Mouse (Mus musculus) neural tube, embryonic 14.5 days (tissue): ENCODE results near the gene Zfp217. TPM values are rescaled to one million over a fixed set of nuclear protein-coding genes. Genes with fewer than 3 reads are reported as not detected.
A peak's percentile ranks its signal among the peaks of the same experiment; 100 is the strongest.

Experiments
- ATAC-seq: fragments of 200-750 bp; cut with Nextera tagmentation; 2 replicates; pipeline ENCODE4 v1.8.0; 2017; ENCODE audit warnings: low read depth, mild to moderate bottlenecking, moderate TSS enrichment, moderate library complexity
- H3K27ac ChIP-seq: fragments of 300-500 bp; sonication (generic); 2 replicates; pipeline ENCODE4 v1.5.1; 2014; ENCODE audit warnings: low read depth, mild to moderate bottlenecking, control low read depth, low read length, moderate library complexity, mixed read lengths
- H3K27me3 ChIP-seq: fragments of 300-500 bp; sonication (generic); 2 replicates; pipeline ENCODE4 v1.6.1; 2014; ENCODE audit warnings: low read length; ENCODE audit not compliant: control insufficient read depth, insufficient read depth
- H3K36me3 ChIP-seq: fragments of 300-500 bp; sonication (generic); 2 replicates; pipeline ENCODE4 v1.6.1; 2014; ENCODE audit warnings: low read length, mixed read lengths; ENCODE audit not compliant: control insufficient read depth, insufficient read depth
- H3K4me1 ChIP-seq: fragments of 300-500 bp; sonication (generic); 2 replicates; pipeline ENCODE4 v1.6.1; 2014; ENCODE audit warnings: low read length; ENCODE audit not compliant: control insufficient read depth, insufficient read depth
- H3K4me2 ChIP-seq: fragments of 300-500 bp; sonication (generic); 2 replicates; pipeline ENCODE4 v1.6.1; 2014; ENCODE audit warnings: mild to moderate bottlenecking, low read depth, low read length, control low read depth
- H3K4me3 ChIP-seq: fragments of 300-500 bp; sonication (generic); 2 replicates; pipeline ENCODE4 v1.5.1; 2014; ENCODE audit warnings: low read depth, low read length, control low read depth, mixed read lengths
- H3K9ac ChIP-seq: fragments of 300-500 bp; sonication (generic); replicated peaks from 2 replicates; pipeline ENCODE4 v1.6.1; 2014; ENCODE audit warnings: low read depth, mild to moderate bottlenecking, control low read depth, low read length, mixed read lengths
- H3K9me3 ChIP-seq: fragments of 300-500 bp; sonication (generic); 2 replicates; pipeline ENCODE4 v1.6.1; 2016; ENCODE audit warnings: low read length; ENCODE audit not compliant: control insufficient read depth
- WGBS: fragments of 180-500 bp; shearing (Covaris S2); extraction: QIAGEN DNeasy Blood & Tissue Kit; methylation state at CpG from one replicate; pipeline ENCODE4 v1.1.7; 2014; 5-methylcytosine and 5-hydroxymethylcytosine counted together
- polyA plus RNA-seq: library from polyadenylated mRNA; unstranded; fragments of >200 nt; fragmentation: Nextera tagmentation; extraction: Ambion mirVana; gene quantifications from 2 replicates; pipeline ENCODE4 v1.2.1, GENCODE M21; 2014

Gene Zfp217
- polyA plus RNA-seq, 1 experiment from 2014 or later = 1.1 TPM

DNA sequence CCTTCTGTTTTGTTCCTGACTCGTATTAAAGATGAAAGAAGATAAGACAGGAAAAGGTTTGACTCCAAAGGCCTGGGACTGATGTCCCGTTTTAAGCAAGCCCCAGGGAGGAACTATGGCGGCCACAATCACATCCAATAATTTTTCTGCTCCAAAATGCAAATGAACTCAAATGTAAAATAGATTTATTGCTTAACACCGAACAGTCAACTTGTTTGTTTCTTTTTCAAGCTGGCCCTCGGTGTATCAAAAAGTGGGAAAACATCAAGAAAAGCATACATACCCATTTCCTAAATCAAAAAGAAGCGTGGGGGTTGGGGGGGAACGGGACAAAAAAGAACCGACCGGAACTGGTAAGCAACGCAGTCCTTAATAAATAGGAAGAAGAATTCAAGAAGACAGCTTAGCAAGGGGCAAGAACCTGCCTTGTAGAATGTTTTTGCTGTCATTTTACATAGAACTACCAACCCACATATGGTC is 15.9 kb downstream of the Zfp217 start:
- 5% methylated on average over 10 of the region's 10 CpGs for WGBS
- H3K4me1 ChIP-seq = peaks cover 19% of the 10 kb centered on the region
- H3K27ac ChIP-seq = no peak overlapping the region

DNA sequence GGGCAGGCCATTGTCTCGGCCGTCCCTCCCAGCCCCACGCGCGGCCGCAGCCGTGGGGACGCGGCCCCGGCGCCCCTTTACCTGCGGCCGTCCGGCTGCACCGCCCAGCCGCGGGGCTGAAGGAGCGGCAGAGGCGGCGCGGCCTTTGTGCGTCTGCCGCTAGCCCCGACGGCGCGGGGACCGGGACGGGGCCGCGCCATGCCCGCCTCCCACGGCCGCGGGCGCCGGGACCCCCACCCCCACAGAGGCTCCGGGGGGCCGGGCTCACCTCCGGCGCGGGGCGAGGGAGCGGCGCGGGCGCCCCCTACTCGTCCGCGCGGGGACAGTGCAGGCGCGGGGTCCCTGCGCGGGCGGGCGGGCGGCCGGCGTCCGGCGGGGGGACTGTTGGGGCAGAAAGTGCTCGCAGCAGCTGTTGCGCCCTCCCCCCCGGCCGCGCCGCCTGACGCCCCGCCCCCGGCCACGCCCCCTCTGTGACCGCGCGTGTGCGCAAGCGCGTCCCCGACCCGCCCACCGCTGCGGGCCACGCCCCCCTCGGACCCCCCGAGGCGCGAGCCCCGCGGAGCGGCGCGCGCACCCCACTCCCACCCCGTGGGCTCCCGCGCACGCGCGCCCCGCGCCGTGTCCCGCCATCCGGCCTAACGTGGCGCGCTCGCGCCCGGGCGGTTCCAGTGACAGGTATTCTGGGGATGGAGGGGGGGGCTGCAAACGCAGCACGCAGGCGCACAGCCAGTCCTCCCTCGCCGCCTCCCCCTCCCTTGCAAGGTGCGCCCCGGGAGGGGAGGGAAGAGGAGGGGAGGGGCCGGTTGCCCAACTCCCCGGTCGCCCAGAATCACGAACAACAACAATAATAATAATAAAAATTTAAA is 16.9 kb downstream of the Zfp217 start:
- Histone ChIP-seq H3K9ac (peak overlapping the region; percentile 76), H3K27me3 (no peaks in the 10 kb centered on the region), H3K4me3 (peak overlapping the region; percentile 75), H3K4me1 (peaks cover 19% of the 10 kb centered on the region), H3K36me3 (no peaks in the 10 kb centered on the region), H3K9me3 (no peaks in the 10 kb centered on the region), H3K27ac (peak overlapping the region; percentile 69), H3K4me2 (peak overlapping the region; percentile 68)
- WGBS = under 1% methylated on average over 43 of the region's 122 CpGs
- peak; percentile 84 for ATAC-seq

More for the DNA sequence above, 15.9 kb downstream of the Zfp217 start:
- H3K27me3 ChIP-seq = no peaks in the 10 kb centered on the region
- H3K4me2 ChIP-seq = peak overlapping the region; percentile 68
- peak overlapping the region; percentile 75 for H3K4me3 ChIP-seq
- no peaks in the 10 kb centered on the region for H3K36me3 ChIP-seq
- no peak for ATAC-seq
- H3K9me3 ChIP-seq = no peaks in the 10 kb centered on the region
- H3K9ac ChIP-seq = no peak overlapping the region

DNA sequence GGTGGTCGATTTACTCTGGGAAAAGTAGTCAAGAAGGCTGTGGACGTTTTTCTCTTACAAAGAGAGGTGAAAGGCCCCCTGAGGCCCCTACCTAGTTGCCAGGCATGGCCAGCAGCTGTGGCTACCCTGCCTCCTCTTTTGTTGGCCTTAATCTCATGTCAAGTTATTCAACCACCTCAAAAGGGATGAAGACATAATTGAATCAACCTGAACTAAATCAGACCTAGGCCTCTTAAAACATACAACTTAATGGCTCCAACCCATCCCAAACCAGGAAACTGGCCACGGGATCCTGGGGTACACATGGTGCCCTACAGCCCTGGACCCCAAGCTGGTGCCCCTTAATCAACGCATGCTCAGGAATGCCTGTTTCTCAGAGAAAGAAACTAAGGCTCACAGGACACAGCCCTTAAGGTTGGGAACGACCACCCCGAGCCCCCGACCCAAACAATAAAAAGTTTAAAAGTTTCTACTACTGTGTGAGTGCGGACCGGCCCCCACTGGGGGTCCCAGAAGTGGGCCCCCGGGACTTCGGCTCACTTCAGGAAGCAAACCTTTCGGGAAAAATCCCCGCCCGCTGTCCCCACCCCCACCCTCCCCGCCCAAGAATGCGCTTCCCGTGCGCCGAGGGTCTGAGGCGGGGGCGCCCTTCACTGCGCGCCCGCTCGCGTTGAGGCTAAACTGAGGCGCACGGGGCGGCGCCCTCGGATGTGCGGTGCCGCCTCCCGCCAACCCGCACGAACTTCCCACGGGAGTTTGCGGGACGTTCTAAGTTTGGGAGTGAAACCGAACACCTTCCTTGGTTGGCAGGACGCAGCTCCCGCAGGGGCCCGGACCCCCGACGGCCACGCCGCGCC is 17.8 kb downstream of the Zfp217 start:
- Histone ChIP-seq H3K36me3 (no peaks in the 10 kb centered on the region), H3K9me3 (no peaks in the 10 kb centered on the region), H3K27me3 (no peaks in the 10 kb centered on the region), H3K9ac (peak overlapping the region; percentile 76), H3K4me2 (peak overlapping the region; percentile 68), H3K4me1 (peaks cover 23% of the 10 kb centered on the region), H3K4me3 (peak overlapping the region; percentile 75), H3K27ac (peak overlapping the region; percentile 69)
- under 1% methylated on average over 38 of the region's 48 CpGs for WGBS
- ATAC-seq = peak; percentile 39

DNA sequence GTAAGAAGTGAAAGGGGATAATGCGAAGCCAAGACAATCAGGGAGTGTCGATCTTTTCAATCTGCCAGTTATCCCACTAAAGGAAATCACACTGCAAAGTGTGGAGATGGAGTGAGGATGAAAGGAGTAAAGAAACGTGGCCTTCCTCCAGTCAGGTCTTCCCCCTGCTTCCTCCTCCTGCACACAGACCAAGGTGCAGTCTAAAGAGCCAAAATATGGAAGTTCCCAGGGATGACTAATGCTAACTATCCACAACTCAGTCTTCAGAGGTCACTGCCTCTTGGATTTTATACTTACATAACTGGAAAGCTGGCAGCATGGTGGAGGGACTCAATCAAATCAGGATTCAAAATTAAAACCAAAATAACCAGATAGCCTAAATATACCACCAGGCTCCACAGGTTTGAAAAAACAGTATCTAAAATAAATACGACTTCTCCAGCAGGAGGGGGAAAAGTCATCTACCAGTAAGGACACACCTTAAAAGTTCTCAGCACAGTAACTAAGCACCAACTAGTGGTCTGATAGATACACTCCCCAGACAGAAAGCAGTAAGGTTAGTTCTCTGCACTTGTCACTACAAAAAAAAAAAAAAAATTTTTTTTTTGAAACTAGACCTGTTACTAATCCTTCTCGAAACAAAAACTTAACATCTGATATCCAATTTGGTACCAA is 18.5 kb downstream of the Zfp217 start:
- H3K4me2 ChIP-seq = peak overlapping the region; percentile 68
- H3K27ac ChIP-seq = no peak overlapping the region
- 28% methylated on average over 5 of the region's 5 CpGs for WGBS
- H3K36me3 ChIP-seq = no peaks in the 10 kb centered on the region
- H3K4me1 ChIP-seq = peaks cover 25% of the 10 kb centered on the region
- no peak for ATAC-seq
- H3K27me3 ChIP-seq = no peaks in the 10 kb centered on the region
- H3K4me3 ChIP-seq = peak overlapping the region; percentile 75; the same call in 1 of the 2 replicates
- H3K9ac ChIP-seq = no peak overlapping the region
- H3K9me3 ChIP-seq = no peaks in the 10 kb centered on the region

DNA sequence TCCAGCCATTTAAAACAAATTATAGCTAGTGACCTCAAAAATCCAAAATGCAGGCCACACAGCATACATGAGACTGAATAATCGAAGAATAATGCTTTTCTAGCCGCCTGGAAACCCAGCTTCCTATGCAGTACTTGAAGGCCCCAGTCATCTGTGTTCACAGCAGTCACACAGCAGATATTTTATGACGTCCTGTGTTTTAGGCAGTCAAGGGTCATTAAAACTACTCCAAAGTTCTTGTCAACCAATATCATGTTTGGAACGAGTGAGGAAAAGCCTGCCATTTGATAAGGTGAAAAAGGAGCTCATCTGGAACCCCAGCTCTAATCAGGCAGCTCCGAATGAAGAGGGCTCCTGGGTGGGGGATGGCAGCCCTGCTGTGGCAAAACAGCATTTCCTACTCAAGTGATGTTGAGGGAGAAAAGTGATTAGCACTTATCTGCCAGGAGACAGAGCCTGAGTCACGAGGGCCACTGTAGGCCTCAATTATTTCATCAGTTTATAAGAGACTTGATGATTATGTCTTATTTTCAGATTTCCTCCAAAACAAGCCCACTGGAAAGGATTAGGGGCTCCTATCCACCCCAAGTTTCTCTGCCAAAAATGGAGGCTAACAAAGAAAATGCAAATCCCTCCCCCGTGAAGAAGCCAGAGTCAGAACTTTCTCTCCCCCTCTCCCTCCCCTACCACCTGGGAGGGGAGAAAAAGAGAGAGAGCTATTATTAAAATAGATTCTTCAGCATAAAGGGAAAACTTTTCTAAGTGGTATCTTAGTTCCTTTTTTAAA is 19.2 kb downstream of the Zfp217 start:
- Histone ChIP-seq H3K4me1 (peaks cover 21% of the 10 kb centered on the region), H3K4me3 (no peak overlapping the region), H3K9me3 (no peaks in the 10 kb centered on the region), H3K36me3 (no peaks in the 10 kb centered on the region), H3K9ac (no peak overlapping the region), H3K27me3 (no peaks in the 10 kb centered on the region), H3K4me2 (peak overlapping the region; percentile 68; the same call in 1 of the 2 replicates), H3K27ac (no peak overlapping the region)
- WGBS = 27% methylated on average over 7 of the region's 7 CpGs
- ATAC-seq = no peak

DNA sequence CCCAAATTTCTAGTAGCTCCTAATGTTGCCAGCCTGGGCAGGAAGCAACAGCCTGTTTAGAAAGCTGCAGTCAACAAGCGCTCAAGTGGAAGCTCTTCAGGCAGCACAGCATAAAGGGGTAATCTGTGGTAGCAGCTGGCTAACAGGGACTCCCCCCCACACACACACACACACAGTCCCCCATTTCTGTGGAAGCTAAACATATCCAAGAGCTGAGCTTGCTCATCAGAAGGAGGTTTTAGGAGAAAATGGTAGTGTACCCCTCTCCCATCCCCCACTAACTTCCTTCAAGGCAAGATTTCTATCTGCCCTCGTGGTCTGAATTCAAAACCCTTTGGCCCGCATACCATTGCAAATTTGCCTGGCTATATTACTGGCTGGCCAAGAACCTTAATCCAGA is 20.4 kb downstream of the Zfp217 start:
- no peak overlapping the region for H3K27ac ChIP-seq
- H3K27me3 ChIP-seq = no peaks in the 10 kb centered on the region
- H3K9ac ChIP-seq = no peak overlapping the region
- H3K36me3 ChIP-seq = no peaks in the 10 kb centered on the region
- no peak overlapping the region for H3K4me2 ChIP-seq
- no peaks in the 10 kb centered on the region for H3K9me3 ChIP-seq
- 57% methylated on average over 3 of the region's 3 CpGs for WGBS
- ATAC-seq = no peak
- H3K4me3 ChIP-seq = no peak overlapping the region
- H3K4me1 ChIP-seq = peaks cover 17% of the 10 kb centered on the region

DNA sequence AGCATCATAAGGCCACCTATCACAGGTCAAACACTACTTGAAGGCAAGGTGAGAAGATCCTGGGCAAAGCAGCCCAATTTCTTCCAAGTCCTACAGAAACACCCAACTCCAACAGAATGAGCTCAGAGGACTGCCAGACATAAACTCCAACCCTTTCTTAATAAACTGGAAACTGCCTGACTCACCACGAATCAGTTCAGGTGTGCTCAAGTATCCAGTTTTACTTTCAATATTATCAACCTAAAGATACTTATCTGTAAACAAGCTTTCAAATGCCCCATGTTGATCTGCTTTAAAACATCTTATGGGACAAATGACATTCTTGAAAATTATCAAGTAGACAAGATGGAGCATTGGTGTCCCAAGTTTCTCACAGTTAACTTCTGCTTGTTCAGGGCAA is 21.6 kb downstream of the Zfp217 start:
- ATAC-seq = no peak
- H3K4me2 ChIP-seq = no peak overlapping the region
- H3K9me3 ChIP-seq = no peaks in the 10 kb centered on the region
- no peak overlapping the region for H3K9ac ChIP-seq
- no peak overlapping the region for H3K4me3 ChIP-seq
- H3K36me3 ChIP-seq = no peaks in the 10 kb centered on the region
- H3K27me3 ChIP-seq = no peaks in the 10 kb centered on the region
- WGBS = 91% methylated on average over 1 of the region's 1 CpGs
- no peak overlapping the region for H3K27ac ChIP-seq
- peaks cover 13% of the 10 kb centered on the region for H3K4me1 ChIP-seq

DNA sequence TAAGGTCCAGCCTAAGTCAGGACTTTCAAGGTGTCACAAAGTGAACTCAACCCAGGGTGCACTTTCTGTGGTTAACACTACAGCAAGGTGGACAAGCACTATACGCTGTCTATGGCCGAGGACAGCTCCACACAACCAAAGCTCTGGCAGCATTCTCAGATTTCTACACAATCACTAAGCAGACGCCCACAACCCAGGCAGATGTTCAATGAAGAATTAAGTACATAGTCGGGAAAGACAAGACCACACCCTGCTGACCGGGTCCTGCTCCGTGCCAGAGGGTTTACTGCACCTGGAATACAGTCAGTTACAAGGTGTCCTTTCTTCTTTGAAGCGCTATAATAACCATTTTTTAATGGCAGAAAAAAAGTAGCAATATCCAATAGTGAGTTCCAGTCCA is 25.7 kb downstream of the Zfp217 start:
- H3K4me2 ChIP-seq = no peak overlapping the region
- no peak overlapping the region for H3K4me3 ChIP-seq
- 91% methylated on average over 7 of the region's 7 CpGs for WGBS
- H3K4me1 ChIP-seq = peaks cover 6% of the 10 kb centered on the region; the same call in 1 of the 2 replicates
- no peak for ATAC-seq
- no peaks in the 10 kb centered on the region for H3K27me3 ChIP-seq
- no peaks in the 10 kb centered on the region for H3K9me3 ChIP-seq
- H3K27ac ChIP-seq = no peak overlapping the region
- H3K9ac ChIP-seq = no peak overlapping the region
- H3K36me3 ChIP-seq = peaks cover 15% of the 10 kb centered on the region
